Mouse (Mus musculus) embryonic facial prominence, embryonic 14.5 days (tissue): ENCODE measurements around the gene Tns3. TPM values are rescaled to one million over a fixed set of nuclear protein-coding genes. Genes with fewer than 3 reads are reported as not detected.
A peak's percentile ranks its signal among the peaks of the same experiment; 100 is the strongest.
"Not testable (repeated sequence)": the region's sequence is repeated elsewhere in the genome, so short reads cannot be mapped to it uniquely, and the experiment has no call there.

Experiments
- ATAC-seq: fragments of 200-750 bp; cut with Nextera tagmentation; 2 replicates; pipeline ENCODE4 v1.8.0; 2017; ENCODE audit warnings: low read depth, moderate number of reproducible peaks, moderate TSS enrichment
- DNase-seq: peaks from one replicate; pipeline ENCODE4 v3.0.0-alpha.2; 2015; ENCODE audit warnings: low spot score
- H3K27ac ChIP-seq: fragments of 300-500 bp; sonication (generic); replicated peaks from 2 replicates; pipeline ENCODE4 v1.5.1; 2014; ENCODE audit warnings: low read depth, mild to moderate bottlenecking, low read length, moderate library complexity
- H3K27me3 ChIP-seq: fragments of 300-500 bp; sonication (generic); replicated peaks from 2 replicates; pipeline ENCODE4 v1.6.1; 2014; ENCODE audit warnings: low read length; ENCODE audit not compliant: control insufficient read depth, insufficient read depth
- H3K36me3 ChIP-seq: fragments of 300-500 bp; sonication (generic); 2 replicates; pipeline ENCODE4 v1.6.1; 2014; ENCODE audit warnings: low read length, mixed read lengths; ENCODE audit not compliant: control insufficient read depth, insufficient read depth
- H3K4me1 ChIP-seq: fragments of 300-500 bp; sonication (generic); 2 replicates; pipeline ENCODE4 v1.6.1; 2014; ENCODE audit warnings: antibody characterized with exemption, low read length; ENCODE audit not compliant: control insufficient read depth, insufficient read depth
- H3K4me2 ChIP-seq: fragments of 300-500 bp; sonication (generic); 2 replicates; pipeline ENCODE4 v1.6.1; 2014; ENCODE audit warnings: low read depth, mild to moderate bottlenecking, low read length, moderate library complexity, mixed read lengths
- H3K4me3 ChIP-seq: fragments of 300-500 bp; sonication (generic); 2 replicates; pipeline ENCODE4 v1.5.1; 2014; ENCODE audit warnings: low read depth, mild to moderate bottlenecking, low read length
- H3K9ac ChIP-seq: fragments of 300-500 bp; sonication (generic); 2 replicates; pipeline ENCODE4 v1.6.1; 2014; ENCODE audit warnings: low read depth, mild to moderate bottlenecking, low read length, moderate library complexity, mixed read lengths
- H3K9me3 ChIP-seq: fragments of 300-500 bp; sonication (generic); 2 replicates; pipeline ENCODE4 v1.6.1; 2016; ENCODE audit warnings: low read length; ENCODE audit not compliant: control insufficient read depth
- WGBS: fragments of 180-500 bp; shearing (Covaris S2); extraction: QIAGEN DNeasy Blood & Tissue Kit; methylation state at CpG from one replicate; pipeline ENCODE4 v1.1.7; 2014; 5-methylcytosine and 5-hydroxymethylcytosine counted together
- polyA plus RNA-seq: library from polyadenylated mRNA; unstranded; fragments of >200 nt; fragmentation: Nextera tagmentation; extraction: Ambion mirVana; gene quantifications from 2 replicates; pipeline ENCODE4 v1.2.1, GENCODE M21; 2014

Tns3 gene
- polyA plus RNA-seq, 1 experiment from 2014 or later, result 19.3 TPM

DNA sequence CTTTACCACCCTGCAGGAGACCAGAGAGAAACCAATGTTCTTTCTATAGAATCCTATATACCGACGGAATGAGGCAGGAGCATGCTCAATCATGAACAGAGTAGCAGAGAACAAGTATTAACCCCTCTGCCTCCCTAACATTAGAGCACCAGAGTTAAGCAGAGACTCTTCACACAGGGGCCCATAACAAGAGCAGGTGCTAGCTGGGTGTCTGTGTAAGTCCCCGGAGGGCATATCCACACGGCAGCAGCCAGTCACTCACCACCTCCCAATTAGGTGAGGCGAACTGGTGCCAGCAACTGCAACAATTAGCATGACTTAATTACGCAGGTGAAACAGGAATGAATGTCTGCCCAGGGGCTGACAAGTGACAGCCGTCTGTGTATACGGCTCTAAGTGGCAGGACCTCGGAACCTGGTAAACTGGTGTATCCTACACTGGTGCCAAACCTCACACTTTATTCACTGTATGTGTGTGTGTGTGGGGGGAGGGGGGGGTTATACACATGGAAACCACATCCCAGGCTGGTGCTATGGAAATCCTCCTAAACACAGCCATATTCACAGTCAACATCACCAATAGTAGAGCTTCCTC, 123.0 kb downstream of the Tns3 start:
- Histone ChIP-seq H3K9ac (no peak overlapping the region), H3K4me1 (peaks cover 28% of the 10 kb centered on the region), H3K27me3 (no peaks in the 10 kb centered on the region), H3K36me3 (peaks cover 39% of the 10 kb centered on the region), H3K4me2 (no peak overlapping the region), H3K9me3 (no peaks in the 10 kb centered on the region), H3K27ac (no peak overlapping the region; the same call in 1 of the 2 replicates), H3K4me3 (no peak overlapping the region)
- peak; percentile 69 for DNase-seq
- WGBS, result 66% methylated on average over 9 of the region's 9 CpGs
- peak; percentile 73 for ATAC-seq

DNA sequence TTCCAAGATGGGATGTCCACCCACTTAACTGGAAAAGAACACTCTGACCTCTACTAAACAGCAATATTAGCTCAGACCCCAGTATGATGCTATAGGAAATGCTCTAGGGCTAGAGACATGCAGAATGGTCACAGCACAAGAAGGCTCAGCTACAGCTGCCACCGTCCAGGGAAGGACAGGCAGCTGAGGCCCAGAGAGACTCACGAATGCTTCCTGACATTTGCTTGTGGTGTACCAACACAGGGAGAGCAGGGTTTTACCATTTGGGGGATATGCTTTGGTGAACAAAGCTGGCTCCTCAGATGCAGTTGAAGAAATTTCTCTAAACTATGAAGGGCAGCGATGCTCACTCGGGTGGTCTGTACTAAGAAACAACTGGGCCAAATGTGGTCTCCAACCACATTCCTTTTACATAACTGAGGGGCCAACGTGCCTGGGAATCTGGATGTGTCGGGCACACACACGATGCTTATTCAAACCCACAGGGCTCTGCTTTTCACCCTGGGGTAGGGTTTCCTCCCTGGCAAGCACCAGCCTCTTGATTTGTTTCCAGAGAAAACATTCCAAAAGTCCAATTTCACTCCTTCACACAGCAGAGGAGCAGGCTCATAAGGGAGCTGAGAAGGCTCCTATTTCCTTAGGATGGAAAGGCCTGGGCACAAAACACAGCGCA, 124.6 kb downstream of the Tns3 start:
- no peak overlapping the region for H3K4me2 ChIP-seq
- H3K4me1 ChIP-seq, result peaks cover 28% of the 10 kb centered on the region
- DNase-seq (peak; percentile 92), ATAC-seq (peak; percentile 60)
- H3K9me3 ChIP-seq, result no peaks in the 10 kb centered on the region
- H3K4me3 ChIP-seq, result no peak overlapping the region
- H3K9ac ChIP-seq, result no peak overlapping the region
- 34% methylated on average over 8 of the region's 8 CpGs for WGBS
- H3K36me3 ChIP-seq, result peaks cover 38% of the 10 kb centered on the region
- no peaks in the 10 kb centered on the region for H3K27me3 ChIP-seq
- H3K27ac ChIP-seq, result peak overlapping the region; percentile 69

DNA sequence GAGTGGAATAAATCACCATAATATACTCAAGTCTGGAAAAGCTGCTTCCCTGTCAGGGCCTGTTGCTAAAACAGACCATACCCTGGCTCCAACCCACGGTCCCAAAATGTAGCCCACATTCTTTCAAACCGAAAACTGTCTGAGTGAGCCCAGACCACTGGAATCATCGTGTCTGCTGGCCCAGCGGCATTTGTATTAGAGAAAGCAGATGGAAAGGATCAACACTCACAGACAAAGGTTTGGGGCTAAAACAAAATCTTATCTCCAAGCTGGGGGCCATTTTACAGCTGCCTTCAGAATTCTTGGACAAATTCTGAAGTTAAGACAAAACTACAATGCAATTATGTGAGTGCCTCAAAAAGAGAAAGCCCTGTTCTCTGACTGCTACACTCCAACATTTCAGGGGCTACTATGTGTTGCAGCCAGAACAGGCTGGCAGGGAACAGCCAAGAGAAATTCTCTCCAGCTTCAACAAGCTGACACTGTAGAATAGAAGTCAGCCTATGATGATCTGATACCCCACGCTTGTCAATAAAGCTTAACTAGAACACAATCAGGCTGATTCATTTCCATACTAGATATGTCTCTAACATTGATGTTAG, 127.2 kb downstream of the Tns3 start:
- 56% methylated on average over 5 of the region's 5 CpGs for WGBS
- ATAC-seq (no peak), DNase-seq (peak; percentile 65)
- Histone ChIP-seq H3K27ac (peak overlapping the region; percentile 72), H3K9me3 (no peaks in the 10 kb centered on the region), H3K4me1 (peaks cover 28% of the 10 kb centered on the region), H3K4me3 (no peak overlapping the region), H3K4me2 (no peak overlapping the region), H3K27me3 (no peaks in the 10 kb centered on the region), H3K9ac (no peak overlapping the region), H3K36me3 (peaks cover 47% of the 10 kb centered on the region)

DNA sequence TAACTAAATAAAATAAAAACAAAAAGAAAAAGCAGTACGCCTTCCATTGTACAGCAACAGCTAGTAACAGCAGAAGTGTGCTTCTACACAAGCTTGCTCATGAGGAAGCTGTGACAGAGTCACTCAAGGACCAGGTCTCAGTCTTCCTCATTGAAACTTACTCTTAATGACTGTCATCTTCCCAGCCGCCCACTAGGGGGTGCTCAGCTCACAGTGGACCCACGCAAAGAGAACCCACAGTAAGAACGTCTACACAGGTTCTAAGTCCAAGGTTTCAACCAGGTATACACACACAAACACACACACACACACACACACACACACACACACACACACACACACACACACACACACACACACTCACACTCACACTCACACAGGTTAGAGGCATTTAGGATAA, 129.4 kb downstream of the Tns3 start:
- DNase-seq (peak; percentile 61), ATAC-seq (0 out of 2 replicates have a peak, but pooled peaks have one; percentile 12)
- Histone ChIP-seq H3K9ac (no peak overlapping the region), H3K27me3 (no peaks in the 10 kb centered on the region), H3K4me3 (no peak overlapping the region), H3K9me3 (no peaks in the 10 kb centered on the region), H3K27ac (no peak overlapping the region), H3K4me2 (no peak overlapping the region), H3K36me3 (peaks cover 67% of the 10 kb centered on the region), H3K4me1 (peaks cover 13% of the 10 kb centered on the region; the same call in 1 of the 2 replicates)
- WGBS, result 26% methylated on average over 4 of the region's 4 CpGs

DNA sequence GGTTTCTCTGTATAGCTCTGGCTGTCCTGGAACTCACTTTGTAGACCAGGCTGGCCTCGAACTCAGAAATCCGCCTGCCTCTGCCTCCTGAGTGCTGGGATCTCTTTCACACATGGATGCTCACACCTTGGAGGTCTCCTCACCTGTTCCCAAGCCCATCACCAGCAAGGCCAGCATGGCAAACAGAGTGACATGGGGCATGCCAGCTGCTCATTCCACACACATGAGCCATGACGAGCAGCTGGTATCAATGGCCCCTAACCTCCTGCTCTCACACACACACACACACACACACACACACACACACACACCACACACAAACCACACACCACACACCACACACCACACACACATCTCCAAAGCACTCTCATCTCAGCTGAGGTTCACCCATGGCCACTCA, 131.6 kb downstream of the Tns3 start:
- not testable (repeated sequence) for H3K9ac ChIP-seq, H3K4me2 ChIP-seq, H3K4me3 ChIP-seq, DNase-seq, H3K27me3 ChIP-seq, H3K27ac ChIP-seq, H3K4me1 ChIP-seq, H3K9me3 ChIP-seq, ATAC-seq
- 84% methylated on average over 3 of the region's 3 CpGs for WGBS
- peaks cover 75% of the 10 kb centered on the region for H3K36me3 ChIP-seq

DNA sequence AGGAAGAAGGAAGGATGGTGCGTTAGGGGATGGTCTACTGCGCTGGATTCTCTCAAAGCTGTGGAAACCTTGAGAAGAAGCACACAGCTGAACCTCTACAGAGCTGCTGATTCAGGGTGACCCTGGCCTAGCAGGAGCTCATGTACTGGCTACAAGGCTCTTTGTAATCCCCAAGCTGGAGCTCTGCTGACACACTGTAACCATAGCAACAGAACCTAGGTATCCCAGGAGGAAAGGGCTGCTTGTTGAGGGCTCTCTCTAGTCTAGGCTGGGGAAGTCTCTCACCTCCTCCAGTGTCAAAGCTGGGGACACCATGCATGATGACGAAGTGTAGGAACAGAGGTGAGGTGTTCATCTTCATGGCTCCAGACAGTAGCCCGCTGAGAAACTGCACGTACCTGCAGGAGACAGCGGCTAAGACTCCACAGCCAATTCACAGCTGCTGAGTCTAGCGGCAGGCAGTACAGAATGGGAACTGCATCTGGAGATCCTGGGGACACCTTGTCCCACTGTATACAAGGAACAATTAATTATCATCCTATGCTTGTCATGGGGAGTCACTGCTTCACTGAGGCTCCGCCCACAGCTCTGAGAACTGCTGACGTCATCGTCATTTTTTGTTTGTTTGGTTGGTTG, 132.1 kb downstream of the Tns3 start:
- Histone ChIP-seq H3K9ac (no peak overlapping the region), H3K4me2 (no peak overlapping the region), H3K9me3 (no peaks in the 10 kb centered on the region), H3K36me3 (peaks cover 74% of the 10 kb centered on the region), H3K4me1 (0 out of 2 replicates have a peak, but pooled peaks cover 1% of the 10 kb centered on the region), H3K27me3 (no peaks in the 10 kb centered on the region), H3K4me3 (no peak overlapping the region), H3K27ac (no peak overlapping the region)
- ATAC-seq (peak; percentile 58), DNase-seq (peak; percentile 35)
- 92% methylated on average over 10 of the region's 10 CpGs for WGBS

DNA sequence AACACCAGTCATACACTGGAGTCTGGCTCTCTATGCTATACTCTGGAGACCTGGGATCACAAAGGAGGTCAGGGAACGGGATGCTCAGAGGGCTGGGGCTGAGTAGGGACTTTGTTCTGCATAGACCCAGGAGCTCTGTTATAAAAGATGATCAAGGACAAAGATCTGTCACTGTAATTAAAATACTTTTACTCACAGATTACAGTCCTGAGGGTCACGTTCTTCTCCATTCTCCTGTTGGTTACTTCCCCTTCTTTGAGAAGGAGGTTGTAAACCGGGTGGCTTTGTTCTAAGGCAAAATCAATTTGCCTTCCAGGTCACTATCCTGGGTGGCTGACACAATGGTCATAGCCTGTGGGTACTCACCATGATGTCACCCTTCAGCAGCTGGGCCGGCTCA, 133.8 kb downstream of the Tns3 start:
- Histone ChIP-seq H3K4me2 (no peak overlapping the region), H3K9me3 (no peaks in the 10 kb centered on the region), H3K4me3 (no peak overlapping the region), H3K9ac (no peak overlapping the region), H3K36me3 (peaks cover 67% of the 10 kb centered on the region), H3K27ac (no peak overlapping the region), H3K4me1 (no peaks in the 10 kb centered on the region), H3K27me3 (no peaks in the 10 kb centered on the region)
- ATAC-seq (no peak), DNase-seq (no peak)
- WGBS, result 64% methylated on average over 4 of the region's 4 CpGs

DNA sequence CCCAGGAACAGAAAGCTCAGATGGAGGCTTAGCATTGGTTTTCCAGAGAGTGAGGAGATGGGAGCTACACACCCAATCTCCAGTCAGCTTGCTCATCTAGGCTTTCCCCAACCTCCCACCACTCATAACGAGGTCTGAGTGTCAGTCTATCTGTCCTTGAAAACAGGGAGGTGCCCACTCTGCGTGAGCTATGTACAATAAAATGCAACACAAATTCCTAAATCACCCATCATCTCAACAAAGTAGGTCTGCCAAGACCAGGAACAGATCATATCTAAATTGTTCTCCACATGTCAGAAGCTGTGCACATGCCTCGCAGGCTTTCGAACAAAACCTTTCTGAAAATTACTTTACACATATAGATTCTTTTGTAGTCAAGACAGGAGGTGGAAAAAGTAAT, 134.3 kb downstream of the Tns3 start:
- no peak overlapping the region for H3K4me3 ChIP-seq
- H3K27ac ChIP-seq, result no peak overlapping the region
- no peak for DNase-seq
- 82% methylated on average over 4 of the region's 4 CpGs for WGBS
- no peaks in the 10 kb centered on the region for H3K9me3 ChIP-seq
- H3K4me2 ChIP-seq, result no peak overlapping the region
- peaks cover 65% of the 10 kb centered on the region for H3K36me3 ChIP-seq
- H3K4me1 ChIP-seq, result no peaks in the 10 kb centered on the region
- no peaks in the 10 kb centered on the region for H3K27me3 ChIP-seq
- H3K9ac ChIP-seq, result no peak overlapping the region
- no peak for ATAC-seq
